Mouse (Mus musculus): ENCODE measurements around the gene Lactb. TPM values are rescaled to one million over a fixed set of nuclear protein-coding genes. Genes with fewer than 3 reads are reported as not detected.

Lactb gene
- polyA plus RNA-seq (2012; rRNA removed; ENCODE audit: low replicate concordance): 6.3 and 29.3 TPM in 2 replicates

DNA sequence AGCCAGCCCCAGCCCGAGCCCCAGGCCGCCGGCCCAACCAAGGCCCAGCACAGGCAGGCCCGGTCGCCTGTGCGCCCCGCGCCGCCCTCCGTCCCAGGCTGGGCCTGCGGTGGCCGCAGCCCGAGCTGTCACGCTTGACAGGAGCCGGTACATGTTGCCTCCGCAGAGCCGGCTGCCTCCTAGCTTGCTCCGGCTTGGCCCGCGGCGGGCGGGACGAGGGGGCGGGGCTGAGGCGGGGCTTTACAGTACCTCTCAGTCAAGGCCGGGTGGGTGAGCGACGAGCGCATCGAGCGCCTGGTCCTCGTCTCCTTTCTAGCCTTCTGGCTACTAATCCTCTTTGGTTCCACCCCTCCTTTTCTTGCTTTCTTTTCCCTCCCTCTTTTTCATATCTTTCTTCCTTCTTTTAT lies at the start of gene Lactb:
Lactb (minus strand) TSS at position 246 of the 407 bp plus-strand sequence.

DNA sequence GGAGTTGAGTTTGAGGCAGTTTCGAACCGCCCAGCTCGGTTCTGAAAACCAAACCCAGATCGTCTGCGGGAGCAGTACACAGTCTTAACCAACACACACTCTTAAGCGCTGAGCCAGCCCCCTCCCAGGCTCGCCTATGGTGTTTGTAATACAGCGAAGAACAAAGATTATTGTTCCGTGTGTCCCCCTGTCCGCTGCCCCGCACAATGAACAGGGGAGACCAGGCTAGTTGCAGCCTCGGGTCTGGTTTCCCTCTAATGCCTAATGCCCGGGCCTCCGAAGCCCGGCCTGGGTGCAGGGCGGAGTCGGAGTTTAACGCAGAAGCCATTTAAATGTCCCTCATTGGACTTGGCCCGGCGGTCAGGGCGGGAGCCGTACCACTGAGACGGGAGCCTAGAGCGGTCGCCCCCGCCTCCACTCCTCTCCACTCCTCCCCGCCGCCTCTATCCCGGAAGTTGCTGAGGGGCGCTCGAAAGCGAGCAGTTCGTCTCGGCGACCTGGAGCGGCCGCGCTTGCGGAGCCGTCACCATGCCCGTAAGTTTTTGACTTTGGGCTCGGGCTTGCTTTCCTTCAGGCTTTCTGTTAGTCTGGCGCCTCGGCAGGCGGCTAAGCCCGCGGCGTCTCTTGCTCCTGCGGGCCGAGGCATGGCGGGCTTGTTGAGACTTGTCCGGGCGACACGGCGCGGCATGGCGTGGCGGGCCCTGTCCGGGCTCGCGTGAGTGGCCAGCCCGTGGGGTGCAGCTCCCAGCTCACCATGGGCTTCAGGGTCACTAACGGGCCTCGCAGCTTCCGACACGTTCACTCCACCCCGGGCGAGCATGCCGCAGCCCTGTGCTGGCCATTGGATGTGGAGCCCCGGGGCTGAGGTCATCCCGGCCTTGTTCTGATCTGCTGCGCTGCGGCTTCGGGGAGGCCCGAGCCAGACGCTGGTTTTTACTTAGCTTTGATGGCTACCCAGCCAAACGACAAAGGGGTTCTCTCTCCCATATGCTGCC lies 29.3 kb downstream of the Lactb start, which contains the start of gene Rps27l:
Rps27l (plus strand) TSS at position 440 of the 995 bp plus-strand sequence.

DNA sequence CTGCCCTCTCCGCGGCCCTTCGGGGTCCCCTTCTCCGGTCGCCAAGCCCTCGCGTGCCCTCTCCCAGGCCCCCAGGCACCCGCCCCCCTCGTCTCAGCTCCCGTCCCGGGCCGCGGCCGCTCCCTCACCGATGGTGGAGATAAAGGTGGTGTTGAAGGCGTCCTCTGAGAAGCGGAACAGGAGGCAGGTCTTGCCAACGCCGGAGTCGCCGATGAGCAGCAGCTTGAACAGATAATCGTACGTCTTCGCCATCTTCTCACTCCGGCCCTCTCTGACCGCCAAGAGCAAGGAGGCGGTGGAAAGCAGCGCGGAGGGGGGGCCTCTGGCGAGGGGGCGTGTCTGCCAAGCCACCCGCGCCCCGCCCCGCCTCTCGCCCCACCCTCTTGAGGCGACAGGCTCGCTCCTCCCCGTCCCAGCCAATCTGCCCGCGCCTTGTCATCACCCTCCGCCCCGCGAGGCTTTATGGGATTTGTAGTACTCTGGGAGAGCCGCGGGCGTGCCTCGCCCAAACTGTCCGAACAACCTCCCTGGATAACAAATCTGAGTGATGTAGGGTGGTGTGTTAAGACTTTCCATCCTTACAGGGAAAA lies 55.8 kb downstream of the Lactb start, which contains the start of gene Rab8b:
Rab8b (minus strand) TSS at position 306 of the 590 bp plus-strand sequence.

Other genes with a start within 250 kb of the Lactb start
- 2.5 and 4.2 TPM in 2 replicates for gene Aph1b, start 180.0 kb downstream of the Lactb start, polyA plus RNA-seq (2012; rRNA removed; ENCODE audit: low replicate concordance)
- gene Gm10647, start 178.4 kb downstream of the Lactb start, polyA plus RNA-seq (2012; rRNA removed; ENCODE audit: low replicate concordance): 0.09 and 0.10 TPM in 2 replicates
- 0.85 and 5.4 TPM in 2 replicates for gene Aph1c, start 140.8 kb downstream of the Lactb start, polyA plus RNA-seq (2012; rRNA removed; ENCODE audit: low replicate concordance)
- 11.9 and 25.9 TPM in 2 replicates for gene Rab8b, start 55.8 kb downstream of the Lactb start, polyA plus RNA-seq (2012; rRNA removed; ENCODE audit: low replicate concordance)
- gene Rps27l, start 29.4 kb downstream of the Lactb start, polyA plus RNA-seq (2012; rRNA removed; ENCODE audit: low replicate concordance): 23.2 and 52.0 TPM in 2 replicates
- 51.6 and 1,223 TPM in 2 replicates for gene Tpm1, start 73.9 kb upstream of the Lactb start, polyA plus RNA-seq (2012; rRNA removed; ENCODE audit: low replicate concordance)